Mouse (Mus musculus): ENCODE measurements around the gene Nwd1. TPM values are rescaled to one million over a fixed set of nuclear protein-coding genes. Genes with fewer than 3 reads are reported as not detected.

Gene Nwd1
- 0.09 TPM for polyA plus RNA-seq (2014; fragmentation: Illumina TruSeq; extraction: RNeasy Lipid Tissue Mini Kit (QIAGEN cat#74804); ENCODE audit: low read depth, low replicate concordance)

DNA sequence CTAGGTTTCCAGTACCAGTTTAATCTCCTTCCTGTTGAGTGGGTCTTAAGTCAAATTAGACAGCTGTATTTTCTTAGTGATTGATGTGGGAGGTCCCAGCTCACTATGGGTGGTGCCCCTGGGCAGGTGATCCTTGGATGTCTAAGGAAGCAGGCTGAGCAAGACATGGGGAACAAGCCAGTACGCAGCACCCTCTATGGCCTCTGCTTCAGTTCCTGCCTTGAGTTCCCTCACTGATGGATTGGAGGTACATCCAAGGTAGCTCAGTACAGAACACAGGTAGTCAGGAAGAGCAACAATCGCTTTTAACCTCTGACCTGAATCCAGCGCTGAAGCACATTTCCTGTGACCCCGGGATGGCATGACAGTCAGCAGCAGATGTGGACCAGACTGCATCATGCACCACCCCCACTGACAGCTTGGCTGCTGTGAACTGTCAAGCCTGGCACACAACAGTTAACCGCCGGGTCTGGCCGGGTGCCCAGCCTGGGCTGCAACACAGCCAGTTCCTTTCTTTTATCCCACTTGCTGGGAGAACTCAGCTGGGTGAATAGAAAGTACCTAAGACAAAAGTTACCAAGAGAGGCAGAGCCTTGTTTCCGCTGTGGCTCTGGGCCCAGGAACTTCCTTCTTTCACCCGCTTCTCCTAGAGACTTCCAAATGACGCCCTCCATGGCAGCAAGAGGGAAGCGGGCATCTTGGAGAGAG, at the start of gene Nwd1:
TSS of gene Nwd1 (plus strand) at position 652 of the 708 bp plus-strand sequence.

DNA sequence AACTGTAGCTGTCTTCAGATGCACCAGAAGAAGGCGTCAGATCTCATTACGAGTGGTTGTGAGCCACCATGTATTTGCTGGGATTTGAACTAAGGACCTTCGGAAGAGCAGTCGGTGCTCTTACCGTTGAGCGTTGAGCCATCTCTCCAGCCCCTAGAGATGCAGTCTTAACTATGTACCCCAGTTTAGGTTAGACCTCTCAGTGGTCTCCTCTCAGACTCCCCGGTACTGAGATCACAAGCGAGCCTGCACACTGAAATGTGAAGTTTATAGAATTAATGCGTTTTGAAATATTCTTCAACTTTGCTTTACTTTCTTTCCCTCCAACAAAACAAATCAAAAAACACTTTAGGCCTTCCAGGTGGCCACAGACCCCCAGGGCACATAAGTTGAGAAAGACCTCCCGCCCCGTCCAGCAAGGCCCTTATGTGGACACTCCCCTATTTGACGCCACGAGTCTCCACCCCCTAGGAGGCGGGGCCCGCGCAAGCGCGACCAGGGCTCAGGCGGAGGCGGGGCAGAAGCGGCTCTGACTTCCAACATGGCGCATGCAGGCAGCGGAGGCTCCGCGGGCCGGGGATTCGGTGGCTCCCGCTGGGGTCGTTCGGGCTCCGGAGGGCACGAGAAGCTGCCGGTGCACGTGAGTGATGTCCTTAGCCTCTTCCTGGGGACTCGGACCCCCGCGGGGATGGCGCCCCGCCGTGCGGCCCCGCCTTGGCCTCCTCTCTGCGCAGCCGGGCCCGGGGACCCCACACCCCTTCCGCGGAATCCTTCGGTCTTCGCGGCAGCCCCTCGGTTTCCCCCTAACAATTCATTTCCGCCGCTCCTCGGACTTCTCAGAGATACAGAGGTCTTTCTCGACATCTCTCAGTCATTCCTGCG, 76.5 kb downstream of the Nwd1 start, which contains the start of gene Sin3b:
TSS of gene Sin3b (plus strand) at position 517 of the 882 bp plus-strand sequence.

DNA sequence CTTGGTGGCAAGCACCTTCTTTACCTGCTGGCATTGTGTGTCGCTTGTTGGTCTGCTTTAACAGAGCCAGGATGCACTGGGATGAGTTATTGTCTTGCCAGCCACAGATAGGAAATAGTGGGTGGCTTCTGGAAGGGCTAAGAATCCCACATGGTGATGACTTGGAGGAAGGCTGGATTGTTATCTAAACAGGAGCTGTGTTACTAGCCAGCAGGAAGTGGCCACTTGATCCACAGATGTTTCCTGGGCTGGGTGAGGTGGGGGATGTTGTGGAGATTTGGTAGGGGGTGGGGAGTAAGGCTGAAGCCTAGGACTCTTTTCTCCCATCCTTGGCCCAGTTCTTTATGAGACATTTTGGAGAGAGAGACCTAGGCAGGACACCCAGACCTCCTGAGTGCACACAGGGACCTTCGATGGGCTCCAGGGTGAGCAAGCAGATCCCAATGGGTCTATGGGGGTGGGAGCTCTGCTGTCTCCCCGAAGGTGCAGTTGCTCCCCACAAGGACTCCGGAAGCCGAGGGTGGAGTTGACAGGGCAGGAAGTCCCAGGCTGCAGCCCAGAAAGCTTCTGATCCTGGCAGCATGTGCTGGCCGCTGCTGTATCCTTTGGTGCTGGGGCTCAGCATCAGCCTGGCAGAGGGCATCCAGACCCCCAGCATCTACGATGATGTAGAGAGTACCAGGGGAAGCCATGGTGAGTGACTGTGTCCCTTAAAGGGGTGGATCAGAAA, 115.0 kb downstream of the Nwd1 start, which contains the start of gene F2rl3:
TSS of gene F2rl3 (plus strand) at position 559 of the 730 bp plus-strand sequence.

Other genes starting within 250 kb of the Nwd1 start
- 57.4 TPM for gene Eps15l1, start 225.3 kb upstream of the Nwd1 start, polyA plus RNA-seq (2014; fragmentation: Illumina TruSeq; extraction: RNeasy Lipid Tissue Mini Kit (QIAGEN cat#74804); ENCODE audit: low read depth, low replicate concordance)
- gene Calr3, start 202.8 kb upstream of the Nwd1 start, polyA plus RNA-seq (2014; fragmentation: Illumina TruSeq; extraction: RNeasy Lipid Tissue Mini Kit (QIAGEN cat#74804); ENCODE audit: low read depth, low replicate concordance), result not detected
- 0.73 TPM for gene 1700030K09Rik, start 202.8 kb upstream of the Nwd1 start, polyA plus RNA-seq (2014; fragmentation: Illumina TruSeq; extraction: RNeasy Lipid Tissue Mini Kit (QIAGEN cat#74804); ENCODE audit: low read depth, low replicate concordance)
- gene Cherp, start 171.5 kb upstream of the Nwd1 start, polyA plus RNA-seq (2014; fragmentation: Illumina TruSeq; extraction: RNeasy Lipid Tissue Mini Kit (QIAGEN cat#74804); ENCODE audit: low read depth, low replicate concordance), result 5.7 TPM
- gene Slc35e1, start 154.1 kb upstream of the Nwd1 start, polyA plus RNA-seq (2014; fragmentation: Illumina TruSeq; extraction: RNeasy Lipid Tissue Mini Kit (QIAGEN cat#74804); ENCODE audit: low read depth, low replicate concordance), result 51.3 TPM
- gene Med26, start 98.4 kb upstream of the Nwd1 start, polyA plus RNA-seq (2014; fragmentation: Illumina TruSeq; extraction: RNeasy Lipid Tissue Mini Kit (QIAGEN cat#74804); ENCODE audit: low read depth, low replicate concordance), result 1.6 TPM
- gene Smim7, start 75.6 kb upstream of the Nwd1 start, polyA plus RNA-seq (2014; fragmentation: Illumina TruSeq; extraction: RNeasy Lipid Tissue Mini Kit (QIAGEN cat#74804); ENCODE audit: low read depth, low replicate concordance), result 50.4 TPM
- 0.91 TPM for gene Tmem38a, start 74.7 kb upstream of the Nwd1 start, polyA plus RNA-seq (2014; fragmentation: Illumina TruSeq; extraction: RNeasy Lipid Tissue Mini Kit (QIAGEN cat#74804); ENCODE audit: low read depth, low replicate concordance)
- gene Sin3b, start 76.6 kb downstream of the Nwd1 start, polyA plus RNA-seq (2014; fragmentation: Illumina TruSeq; extraction: RNeasy Lipid Tissue Mini Kit (QIAGEN cat#74804); ENCODE audit: low read depth, low replicate concordance), result 11.3 TPM
- gene F2rl3, start 115.2 kb downstream of the Nwd1 start, polyA plus RNA-seq (2014; fragmentation: Illumina TruSeq; extraction: RNeasy Lipid Tissue Mini Kit (QIAGEN cat#74804); ENCODE audit: low read depth, low replicate concordance), result 0.50 TPM

Data from sigmoid colon, adult 10 weeks (tissue).